Comparison of ENCODE assay signal across 26 mouse cellular contexts in genomic region chr6:42577433-42577832, GRCm38 (mm10). TPM values are rescaled to one million over a fixed set of nuclear protein-coding genes. Genes with fewer than 3 reads are reported as not detected.
"Had no signal": no experiment of that assay in that cellular context is flagged by ENCODE, and none has a peak within 500 bp of the region (broad histone marks: within the 10 kb centered on the region; RNA-seq: fewer than 3 reads in every experiment).

No protein-coding gene starts in this region.

- H3K4me3 ChIP-seq: kidney, embryonic 15.5 days; limb, embryonic 10.5 days; limb, embryonic 13.5 days; midbrain, embryonic 12.5 days; midbrain, embryonic 15.5 days; neural tube, embryonic 12.5 days; neural tube, embryonic 15.5 days had no signal

- H3K27ac ChIP-seq: kidney, embryonic 15.5 days; limb, embryonic 10.5 days; limb, embryonic 13.5 days; macrophage; midbrain, embryonic 12.5 days; midbrain, embryonic 15.5 days; neural tube, embryonic 12.5 days; neural tube, embryonic 15.5 days; stomach, postnatal 0 days had no signal

- H3K9me3 ChIP-seq: kidney, embryonic 15.5 days; limb, embryonic 10.5 days; limb, embryonic 13.5 days; midbrain, embryonic 12.5 days; midbrain, embryonic 15.5 days; neural tube, embryonic 12.5 days; neural tube, embryonic 15.5 days had no signal

- H3K4me2 ChIP-seq: kidney, embryonic 15.5 days; limb, embryonic 13.5 days; lung, embryonic 14.5 days; midbrain, embryonic 12.5 days; midbrain, embryonic 15.5 days; neural tube, embryonic 12.5 days; neural tube, embryonic 15.5 days had no signal

- H3K27me3 ChIP-seq: kidney, embryonic 15.5 days; limb, embryonic 13.5 days; midbrain, embryonic 12.5 days; midbrain, embryonic 15.5 days; neural tube, embryonic 12.5 days; neural tube, embryonic 15.5 days had no signal

- H3K36me3 ChIP-seq: kidney, embryonic 15.5 days; limb, embryonic 10.5 days; limb, embryonic 13.5 days; midbrain, embryonic 12.5 days; midbrain, embryonic 15.5 days; neural tube, embryonic 12.5 days; neural tube, embryonic 15.5 days had no signal

- H3K9ac ChIP-seq: kidney, embryonic 15.5 days; limb, embryonic 13.5 days; lung, embryonic 14.5 days; midbrain, embryonic 12.5 days; midbrain, embryonic 15.5 days; neural tube, embryonic 12.5 days; neural tube, embryonic 15.5 days had no signal

- ATAC-seq: intestine, postnatal 0 days; lung, postnatal 0 days; midbrain, embryonic 15.5 days had no signal

- DNase-seq: lung, embryonic 14.5 days; right cerebral cortex, adult 18-20 months; right cerebral cortex, postnatal 14 days; right cerebral cortex, postnatal 4 days; thymus, adult 2 months; thymus, postnatal 14 days; thymus, postnatal 4 days had no signal

- H3K4me1 ChIP-seq: kidney, embryonic 15.5 days; limb, embryonic 13.5 days; midbrain, embryonic 12.5 days; midbrain, embryonic 15.5 days; neural tube, embryonic 12.5 days; neural tube, embryonic 15.5 days had no signal

RNA-seq across cellular contexts. Expression of gene Tcaf3, which starts 20.1 kb away (rescaled TPM):
- total RNA-seq: layer of hippocampus, adult 8-10 months; layer of hippocampus, postnatal 10 days; left cerebral cortex, adult 8-10 months; left cerebral cortex, postnatal 25 days; liver, adult 2 months; megakaryocyte, adult 5-6 weeks had no signal
- polyA plus RNA-seq: intestine, postnatal 0 days; kidney, adult 2 months; kidney, embryonic 15.5 days; limb, embryonic 10.5 days; limb, embryonic 13.5 days; liver, adult 2 months; lung, embryonic 14.5 days; macrophage; midbrain, embryonic 12.5 days; neural tube, embryonic 12.5 days; neural tube, embryonic 15.5 days; stomach, embryonic 14.5 days; stomach, postnatal 0 days; thymus, adult 2 months had no signal

RNA-seq across cellular contexts. Expression of gene Olfr455, which starts 30.0 kb away (rescaled TPM):
- total RNA-seq: layer of hippocampus, adult 8-10 months; layer of hippocampus, postnatal 10 days; left cerebral cortex, adult 8-10 months; left cerebral cortex, postnatal 25 days; liver, adult 2 months; megakaryocyte, adult 5-6 weeks had no signal
- polyA plus RNA-seq: intestine, postnatal 0 days; kidney, adult 2 months; kidney, embryonic 15.5 days; limb, embryonic 10.5 days; limb, embryonic 13.5 days; liver, adult 2 months; lung, embryonic 14.5 days; macrophage; midbrain, embryonic 12.5 days; midbrain, embryonic 15.5 days; neural tube, embryonic 12.5 days; neural tube, embryonic 15.5 days; stomach, embryonic 14.5 days; stomach, postnatal 0 days; thymus, adult 2 months had no signal
